Mouse (Mus musculus) MN1 (cell line): ENCODE results near the gene Cldn11.
A peak's percentile ranks its signal among the peaks of the same experiment; 100 is the strongest.

ENCODE experiments used
- DNase-seq: peaks from one replicate; pipeline ENCODE4 v3.0.0-alpha.2; 2016; ENCODE audit warnings: low spot score

Cldn11 gene

DNA sequence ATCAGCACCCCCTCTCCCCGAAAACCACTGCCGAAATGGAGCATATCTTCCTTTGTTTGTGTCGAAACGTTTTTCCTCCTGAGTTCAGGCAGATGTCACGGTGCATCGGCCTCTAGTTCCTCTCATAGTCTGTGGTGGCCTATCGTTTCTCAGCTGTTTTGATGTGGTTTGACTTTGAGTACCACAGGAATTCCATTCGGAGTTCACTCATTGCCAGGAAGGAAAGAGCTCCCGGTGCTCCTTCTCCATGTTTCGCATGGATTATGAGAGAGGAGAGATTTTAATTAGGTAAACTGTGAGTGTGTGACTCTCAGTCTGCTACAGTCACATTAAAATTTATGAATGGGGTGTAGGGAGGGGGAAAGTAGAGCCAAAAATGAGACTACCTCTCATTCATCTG is 10.3 kb downstream of the Cldn11 start:
- no peak for DNase-seq

- DNase-seq, result no peak
Measured at GRCm38 (mm10) chr3:31161336-31161735, 11.6 kb downstream of the Cldn11 start.

- DNase-seq, result no peak
Measured at GRCm38 (mm10) chr3:31162860-31163259, 13.1 kb downstream of the Cldn11 start.

DNA sequence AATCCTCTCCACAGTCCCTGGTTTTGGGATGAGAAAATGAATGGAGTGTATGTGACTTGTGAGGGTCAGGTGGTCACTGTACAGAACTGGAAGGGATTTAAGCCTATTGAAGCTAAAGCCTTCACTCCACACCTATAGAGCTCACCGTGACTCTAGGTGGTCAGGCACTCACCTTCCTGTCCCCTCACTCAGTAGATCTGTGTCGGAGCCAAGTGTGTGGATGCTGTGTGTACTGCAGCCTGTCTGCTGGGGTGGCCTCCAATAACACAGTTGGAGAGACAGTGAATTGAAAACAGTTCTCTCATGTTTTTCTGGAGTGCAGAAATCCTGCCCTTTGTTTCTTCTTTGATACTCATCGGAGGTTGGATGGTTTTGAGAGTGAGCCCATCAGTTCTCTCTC is 16.1 kb downstream of the Cldn11 start:
- DNase-seq, result no peak

DNA sequence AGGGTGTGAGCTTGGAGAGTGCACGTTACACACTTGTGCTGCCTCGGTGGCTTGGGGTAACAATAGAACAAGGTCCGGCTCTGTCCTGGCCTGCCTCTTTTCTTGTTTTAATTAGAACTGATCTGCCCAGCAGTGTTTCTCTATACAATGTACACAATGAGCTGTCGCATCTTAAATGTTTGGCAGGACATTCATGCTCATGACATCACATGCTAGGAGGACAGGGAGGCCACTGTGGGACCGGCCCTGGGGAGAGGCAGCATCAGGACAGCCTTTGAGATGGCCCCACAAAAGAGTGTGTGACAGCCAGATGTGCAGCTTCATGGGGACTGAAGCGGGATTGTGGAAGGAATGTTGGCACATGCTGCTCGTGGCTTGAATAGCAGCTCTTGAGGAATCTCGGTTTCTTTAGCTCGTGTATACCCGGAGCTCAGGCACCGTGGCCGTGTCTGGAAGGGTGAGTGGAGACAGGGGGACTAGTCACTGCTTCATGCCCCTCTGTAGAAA is 16.7 kb downstream of the Cldn11 start:
- no peak for DNase-seq

GRCm38 (mm10) chr3:31190342-31190741 is 40.6 kb downstream of the Cldn11 start:
- DNase-seq, result no peak

DNA sequence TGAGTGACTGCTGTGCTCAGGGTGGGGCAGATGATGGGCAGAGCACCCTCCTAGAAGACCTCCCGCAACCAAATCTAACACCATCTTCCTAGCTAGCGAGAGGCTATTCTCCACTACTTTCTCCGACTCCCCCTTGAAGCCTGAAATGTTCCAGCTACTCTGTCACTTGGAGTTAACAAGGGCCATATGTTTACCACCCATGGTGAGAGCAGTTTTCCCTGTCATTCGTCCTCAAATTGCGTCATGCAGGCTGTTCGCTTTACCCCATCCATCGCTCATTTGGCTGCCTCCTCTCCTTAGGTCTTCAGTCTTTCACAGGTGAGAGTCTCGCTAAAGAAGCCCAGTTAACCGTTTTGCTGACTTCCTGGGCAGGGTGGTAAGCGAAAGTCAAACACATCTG is 41.7 kb downstream of the Cldn11 start:
- no peak for DNase-seq

- DNase-seq, result no peak
Measured at GRCm38 (mm10) chr3:31199162-31199877, 49.6 kb downstream of the Cldn11 start.

GRCm38 (mm10) chr3:31203947-31204346 is 54.2 kb downstream of the Cldn11 start:
- no peak for DNase-seq

DNA sequence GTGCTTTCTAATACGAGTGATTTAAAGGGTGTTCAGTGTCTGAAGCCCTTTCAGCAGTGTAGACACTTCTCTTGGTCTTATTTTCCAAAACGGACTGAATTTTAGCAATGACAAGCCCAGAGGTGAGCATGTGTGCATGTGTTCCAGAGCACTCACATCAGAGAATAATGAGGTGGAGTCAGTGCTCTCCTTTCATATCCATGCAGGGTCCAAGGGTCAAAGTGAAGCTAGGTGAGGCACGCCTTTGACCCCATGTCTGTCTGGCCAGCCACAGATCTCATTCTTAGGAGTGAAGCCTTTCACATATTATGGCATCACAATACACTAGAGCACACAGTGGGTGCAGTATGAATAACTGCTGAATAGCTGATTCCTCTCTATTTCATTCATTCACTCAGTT is 55.4 kb downstream of the Cldn11 start:
- no peak for DNase-seq

- DNase-seq, result no peak
Measured at GRCm38 (mm10) chr3:31208046-31208445, 58.3 kb downstream of the Cldn11 start.

- DNase-seq, result no peak
Measured at GRCm38 (mm10) chr3:31208458-31208994, 58.8 kb downstream of the Cldn11 start.

DNA sequence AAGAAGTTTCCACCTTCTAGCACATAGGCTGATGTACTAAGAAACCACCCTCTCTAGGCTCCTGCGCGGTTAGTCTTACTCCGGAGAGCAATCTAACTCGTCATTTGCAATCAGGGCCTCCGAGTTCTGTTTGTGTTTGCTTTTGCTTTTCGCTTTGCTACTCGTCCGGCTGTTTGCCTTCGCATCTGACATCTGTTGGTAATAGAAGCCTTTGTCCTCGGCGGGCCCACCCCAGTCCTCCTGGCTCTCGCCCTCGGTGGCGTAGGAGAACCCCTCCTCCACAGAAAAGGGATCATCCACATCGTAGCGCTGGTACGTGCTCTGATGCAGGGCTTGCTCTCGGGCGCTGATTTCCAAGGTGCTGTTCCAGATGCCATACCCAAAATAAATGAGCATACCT is 59.3 kb downstream of the Cldn11 start:
- no peak for DNase-seq

GRCm38 (mm10) chr3:31212205-31213038 is 62.7 kb downstream of the Cldn11 start:
- DNase-seq, result peak; percentile 48

DNA sequence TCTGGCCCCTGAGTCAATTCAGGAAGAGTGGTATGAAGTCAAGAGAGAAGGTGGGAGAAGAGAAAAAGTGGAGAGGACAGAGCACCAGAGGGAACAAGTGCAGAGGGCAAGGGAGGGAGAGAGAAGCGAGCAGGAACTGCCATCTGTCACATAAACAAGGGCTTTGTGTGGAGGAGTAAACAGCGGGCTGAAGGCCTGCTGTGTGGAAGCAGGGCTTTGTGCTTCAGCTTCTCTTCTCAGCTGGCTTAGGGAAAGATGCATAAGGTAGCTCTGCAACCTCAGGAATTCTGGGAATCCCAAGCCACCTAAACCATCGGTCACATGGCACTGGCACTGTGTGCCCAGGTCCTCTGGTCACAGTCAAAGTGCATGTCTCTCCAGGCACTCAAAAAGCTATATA is 64.1 kb downstream of the Cldn11 start:
- no peak for DNase-seq
